Mouse (Mus musculus): ENCODE measurements at regions not wholly inside any gene's neighbourhood (a gene's known extent, or its start where the extent isn't known, plus 50 kb on each side); places are given as distances from the start of the nearest gene placed in this dataset.

- peak; percentile 2 to 7 for DNase-seq
Measured at GRCm38 (mm10) chr9:68268551-68268950, 385.0 kb upstream of the Rora start.

DNA sequence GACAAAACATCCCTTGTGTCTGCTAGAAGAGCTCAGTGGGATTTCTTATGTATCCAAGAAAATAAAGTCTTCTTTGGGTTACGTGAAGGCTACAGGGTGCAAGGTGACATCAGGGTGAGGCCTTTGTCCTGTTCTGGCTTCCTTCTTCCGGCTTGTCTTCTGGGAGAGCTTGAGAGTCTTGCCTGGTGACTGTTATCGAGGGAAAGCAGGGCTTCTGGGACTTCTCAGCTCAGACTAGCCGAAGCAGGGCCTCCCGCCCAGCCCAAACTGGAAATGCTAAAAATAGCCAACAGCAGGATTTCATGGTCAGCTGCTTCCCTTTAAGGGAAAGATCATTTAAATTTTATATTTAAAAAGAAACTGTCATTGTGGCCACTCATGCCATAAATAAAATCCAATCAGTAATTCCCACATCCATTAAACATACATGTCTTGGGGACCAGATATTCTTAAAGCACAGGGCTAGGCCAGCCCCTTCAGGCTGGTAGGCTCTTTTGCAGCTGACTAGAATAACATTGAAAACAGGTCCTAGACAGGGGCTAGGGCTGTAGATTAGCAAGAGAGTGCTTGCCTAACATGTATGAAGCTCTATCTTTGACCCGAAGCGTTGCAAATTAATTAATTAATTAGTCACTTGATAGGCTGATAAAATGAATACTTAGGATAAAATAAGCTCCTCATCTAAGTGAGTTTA lies 351.2 kb upstream of the Rora start:
- DNase-seq = no peak

GRCm38 (mm10) chr9:68330721-68331120 lies 322.9 kb upstream of the Rora start:
- DNase-seq = no peak

DNA sequence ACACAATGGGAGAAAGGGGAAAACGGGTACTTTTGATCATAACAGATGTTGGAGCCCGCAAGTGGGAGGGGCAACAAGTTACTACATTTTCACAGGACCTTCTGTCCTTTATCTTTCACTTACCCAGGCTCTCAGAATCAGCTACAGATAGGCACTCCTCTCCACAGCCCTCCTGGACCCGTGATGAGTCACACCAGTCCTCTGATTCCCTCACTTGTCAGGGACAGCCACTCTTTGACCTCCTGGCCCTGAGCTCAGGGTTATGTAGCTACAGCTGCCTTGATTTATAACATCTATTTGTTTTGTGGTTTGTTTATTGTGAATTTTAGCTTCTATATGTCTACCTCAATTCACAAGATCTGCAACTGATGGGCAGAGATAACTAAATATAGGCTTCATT lies 312.7 kb upstream of the Rora start:
- no peak for DNase-seq

DNA sequence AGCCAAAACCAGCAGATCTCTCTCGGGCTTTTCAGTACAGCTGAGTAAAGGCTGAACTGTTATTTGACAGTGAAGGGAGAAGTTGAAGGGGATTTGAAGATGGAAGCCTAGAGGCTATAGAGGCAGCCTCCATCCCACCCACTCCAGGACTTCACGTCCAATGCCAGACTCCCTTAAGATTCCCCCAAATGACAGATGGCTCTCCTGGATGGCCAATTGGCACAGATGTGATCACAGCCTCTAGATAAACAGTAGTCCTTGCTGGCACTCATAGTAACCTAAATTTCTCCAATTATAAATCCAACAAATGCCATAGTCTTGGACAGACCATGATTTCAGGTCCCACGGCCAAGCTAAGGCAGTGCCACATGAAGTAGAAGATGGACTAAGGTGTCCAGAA lies 312.1 kb upstream of the Rora start:
- peak; percentile 5 to 10 for DNase-seq

- no peak for DNase-seq
Measured at GRCm38 (mm10) chr9:68347426-68347825, 306.2 kb upstream of the Rora start.

GRCm38 (mm10) chr9:68351466-68351865 lies 302.1 kb upstream of the Rora start:
- DNase-seq = no peak

DNA sequence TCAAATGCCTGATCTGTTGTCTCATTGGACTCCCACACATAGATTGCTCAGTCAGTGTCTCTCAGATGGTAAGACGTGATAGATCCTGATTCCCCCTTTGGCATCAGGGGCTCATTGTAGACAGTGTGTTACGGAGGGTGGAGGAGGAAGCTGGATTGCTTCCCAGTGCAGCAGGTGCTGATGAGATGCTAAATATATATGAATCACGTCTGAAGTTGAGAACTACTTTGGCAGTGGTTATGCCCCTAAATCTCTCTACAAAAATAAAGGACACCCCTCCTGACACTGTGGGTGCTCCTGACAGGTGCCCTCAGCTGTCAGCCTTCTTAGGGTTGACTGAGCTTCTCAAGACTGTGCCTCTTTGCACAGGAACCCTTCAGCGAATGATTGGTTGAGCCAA lies 299.1 kb upstream of the Rora start:
- DNase-seq = no peak

DNA sequence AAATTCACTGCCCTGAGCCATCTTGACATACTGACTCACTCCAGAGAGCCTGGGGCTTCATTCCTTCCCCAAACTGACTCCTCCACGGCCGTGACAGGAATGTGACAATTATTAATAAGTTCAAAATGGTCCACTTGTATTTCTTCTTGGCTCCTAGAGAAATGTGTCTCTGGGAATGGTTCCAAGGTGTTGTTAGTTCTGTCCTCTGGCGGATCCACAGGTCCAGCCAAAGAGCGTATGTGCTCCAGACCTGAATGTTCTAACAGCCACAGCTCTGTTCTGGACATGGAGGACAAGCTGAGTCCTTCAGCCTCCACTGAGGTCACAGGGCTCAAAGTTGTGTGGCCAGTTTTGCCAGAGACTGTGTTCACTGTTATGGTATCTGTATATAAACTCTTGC lies 297.5 kb upstream of the Rora start:
- DNase-seq = no peak

- peak; percentile 34 to 38 for DNase-seq
Measured at GRCm38 (mm10) chr9:68357231-68357630, 296.4 kb upstream of the Rora start.

DNA sequence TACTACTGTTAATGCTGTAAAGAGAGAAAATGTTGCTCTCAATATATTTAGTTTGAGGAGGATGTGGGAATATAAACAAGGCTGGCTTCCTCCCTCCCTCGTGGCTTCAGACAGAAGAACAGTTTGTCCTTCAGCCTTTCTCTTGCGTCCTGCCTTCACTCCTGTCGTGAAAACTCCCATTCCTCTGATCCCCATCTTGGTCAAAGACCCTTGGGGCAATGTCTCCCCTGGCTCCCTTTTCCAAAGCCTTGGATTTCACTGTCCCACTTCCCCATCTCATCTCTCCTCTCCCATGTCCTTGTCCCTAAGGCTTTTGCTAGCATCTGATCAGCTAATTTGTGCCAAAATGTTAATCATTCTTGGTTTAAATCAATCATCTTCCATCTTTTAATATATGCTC lies 286.6 kb upstream of the Rora start:
- no peak for DNase-seq

GRCm38 (mm10) chr9:68367556-68367955 lies 286.0 kb upstream of the Rora start:
- no peak for DNase-seq

DNA sequence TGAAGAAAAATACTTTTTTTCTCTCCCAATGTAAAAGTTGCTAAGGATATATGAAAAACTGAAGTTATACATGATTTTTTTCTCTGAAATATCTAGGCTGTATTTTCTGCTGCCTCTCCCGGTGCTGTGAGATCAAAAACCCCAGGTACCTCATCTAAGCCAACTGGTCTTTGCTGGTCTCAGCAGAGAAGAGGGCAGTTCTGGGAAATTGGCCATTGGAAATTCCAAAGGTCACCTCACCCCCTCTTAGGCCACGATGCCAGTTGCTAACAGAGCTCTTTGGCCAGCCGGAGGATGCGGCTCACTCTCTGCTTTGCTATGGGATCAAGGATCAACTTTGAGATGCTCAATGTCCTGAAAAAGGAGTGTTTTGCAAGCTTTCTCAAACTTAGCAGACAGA lies 280.9 kb upstream of the Rora start:
- no peak for DNase-seq

DNA sequence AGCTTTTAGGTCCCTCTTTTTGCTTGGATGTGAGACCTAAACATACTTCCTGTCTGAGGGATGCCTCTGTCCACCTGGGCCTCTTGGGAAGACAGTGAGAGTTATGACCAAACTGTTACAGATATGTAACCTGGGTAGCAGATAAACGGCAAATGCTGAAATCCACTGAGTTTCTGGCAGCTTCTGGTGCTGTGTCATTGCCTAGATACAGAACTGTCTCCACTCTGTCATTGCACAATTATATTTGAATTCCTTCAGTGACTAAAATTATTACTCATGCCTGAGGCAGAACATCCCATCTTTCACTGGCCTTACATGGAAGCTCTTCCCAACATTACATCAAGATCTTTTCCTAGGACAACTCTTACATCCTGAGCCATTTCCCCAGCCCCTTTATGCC lies 277.4 kb upstream of the Rora start:
- no peak for DNase-seq

- DNase-seq = no peak
Measured at GRCm38 (mm10) chr9:68381871-68382270, 271.7 kb upstream of the Rora start.

GRCm38 (mm10) chr9:68400930-68401329 lies 252.7 kb upstream of the Rora start:
- DNase-seq = peak; percentile 54 to 62

- DNase-seq = no peak
Measured at GRCm38 (mm10) chr9:68402176-68402845, 251.3 kb upstream of the Rora start.

DNA sequence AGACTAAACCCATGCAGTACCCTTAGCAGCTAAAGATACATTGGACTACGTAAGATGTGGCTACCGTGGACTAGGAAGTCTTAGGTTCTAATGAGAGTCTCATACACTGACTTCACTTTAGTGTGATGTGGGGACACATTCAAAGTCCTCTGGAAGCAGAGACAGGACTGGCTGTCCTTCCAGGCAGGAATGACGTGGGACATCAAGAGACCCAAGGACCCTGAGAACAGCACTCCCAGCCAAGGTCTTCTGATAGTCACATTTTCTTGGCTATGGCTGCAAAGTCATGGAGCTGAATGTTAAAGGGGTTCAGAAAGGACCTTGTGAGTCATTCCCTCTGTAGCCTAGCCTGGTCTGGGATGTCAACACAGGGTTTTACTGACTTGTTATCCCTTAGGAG lies 250.6 kb upstream of the Rora start:
- no peak for DNase-seq

DNA sequence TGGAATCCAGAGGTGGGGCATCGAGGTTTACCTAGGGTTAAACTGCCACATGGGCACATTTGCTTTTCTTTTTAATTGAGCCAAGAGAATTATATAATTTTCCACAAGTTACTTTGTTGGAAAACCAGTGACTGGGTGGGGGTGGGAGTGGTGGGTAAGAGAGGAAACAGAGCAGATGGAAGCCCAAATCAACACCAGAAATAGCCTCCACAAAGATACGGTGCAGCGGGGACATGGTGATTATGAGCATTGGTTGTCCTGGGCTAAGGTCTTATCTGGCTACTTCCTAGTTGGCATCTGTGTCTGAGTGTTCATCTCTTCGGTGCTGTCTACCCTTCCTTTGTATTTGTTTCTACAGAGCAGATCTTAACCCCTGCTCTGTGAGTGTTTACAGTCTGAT lies 250.1 kb upstream of the Rora start:
- DNase-seq = no peak

- DNase-seq = no peak
Measured at GRCm38 (mm10) chr9:68409786-68410185, 243.8 kb upstream of the Rora start.

- no peak for DNase-seq
Measured at GRCm38 (mm10) chr9:68426286-68426685, 227.3 kb upstream of the Rora start.

- no peak for DNase-seq
Measured at GRCm38 (mm10) chr9:68462755-68463154, 190.8 kb upstream of the Rora start.

GRCm38 (mm10) chr9:68463637-68464304 lies 189.8 kb upstream of the Rora start:
- no peak for DNase-seq

- DNase-seq = no peak
Measured at GRCm38 (mm10) chr9:68466671-68467070, 186.9 kb upstream of the Rora start.

Data from cerebellum, adult 18-20 months (tissue).